In the genomic region with DNA sequence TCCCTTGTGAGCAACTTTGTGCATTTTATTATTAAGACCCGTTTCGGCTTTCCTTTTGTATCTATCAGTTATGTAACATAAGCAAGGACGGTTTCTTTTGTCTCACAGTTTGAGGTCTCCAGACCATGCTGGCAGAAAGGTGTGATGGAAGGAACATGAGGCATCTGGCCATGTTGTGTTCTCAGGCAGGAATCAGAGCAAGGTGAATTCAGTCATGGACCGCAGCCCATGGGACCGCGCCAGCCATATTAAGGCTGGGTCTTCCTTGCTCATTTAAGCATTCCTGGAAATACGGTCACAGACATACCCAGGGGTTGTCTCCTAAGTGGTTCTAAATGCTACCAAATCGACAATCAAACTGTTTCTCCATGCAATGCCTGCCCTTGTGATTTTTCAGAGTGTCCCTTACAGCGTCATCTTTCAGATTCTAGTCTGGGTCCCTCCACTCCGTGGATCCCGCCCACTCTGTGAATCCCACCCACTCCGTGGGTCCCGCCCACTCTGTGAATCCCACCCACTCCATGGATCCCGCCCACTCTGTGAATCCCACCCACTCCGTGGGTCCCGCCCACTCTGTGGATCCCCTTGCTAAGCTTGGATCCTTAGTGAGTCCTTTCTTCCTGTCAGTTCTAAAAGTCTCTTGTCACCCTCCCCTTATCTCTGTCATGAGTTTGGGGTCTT, we compare ENCODE assay signal across 23 mouse cellular contexts. TPM values are rescaled to one million over a fixed set of nuclear protein-coding genes. Genes with fewer than 3 reads are reported as not detected.
DNase-seq lines count a peak whose midpoint lies in the region; ATAC-seq lines count a peak whose summit lies in the region.
"Had no signal": no experiment of that assay in that cellular context is flagged by ENCODE, and none has a peak within 500 bp of the region (broad histone marks: within the 10 kb centered on the region; RNA-seq: fewer than 3 reads in every experiment).

No protein-coding gene starts in this region.

- no peak overlapping the region for H3K27ac ChIP-seq in midbrain, embryonic 11.5 days (ENCODE audit: low read depth, low read length)
- no peak overlapping the region for H3K27ac ChIP-seq in midbrain, embryonic 14.5 days (replicated peaks; ENCODE audit: low read depth, low read length)
- H3K27ac ChIP-seq in forebrain, embryonic 12.5 days: no peak overlapping the region
- H3K27ac ChIP-seq in forebrain, embryonic 11.5 days (ENCODE audit: low read depth, low read length): no peak overlapping the region
- H3K27ac ChIP-seq: embryonic facial prominence, embryonic 10.5 days; embryonic facial prominence, embryonic 13.5 days; gastrocnemius, adult 2 months; hindbrain, embryonic 12.5 days; hindbrain, embryonic 15.5 days had no signal

- H3K4me2 ChIP-seq in midbrain, embryonic 11.5 days: no peak overlapping the region
- no peak overlapping the region for H3K4me2 ChIP-seq in midbrain, embryonic 14.5 days (ENCODE audit: low read length)
- no peak overlapping the region for H3K4me2 ChIP-seq in forebrain, embryonic 12.5 days
- H3K4me2 ChIP-seq in forebrain, embryonic 11.5 days (ENCODE audit: low read depth, low read length, severe bottlenecking): no peak overlapping the region
- H3K4me2 ChIP-seq: embryonic facial prominence, embryonic 13.5 days; heart, embryonic 11.5 days; hindbrain, embryonic 12.5 days; hindbrain, embryonic 15.5 days had no signal

- no peaks in the 10 kb centered on the region for H3K27me3 ChIP-seq in midbrain, embryonic 11.5 days (ENCODE audit: control insufficient read depth, insufficient read depth, low read length)
- H3K27me3 ChIP-seq in midbrain, embryonic 14.5 days (ENCODE audit: control insufficient read depth, insufficient read depth, low read length): no peaks in the 10 kb centered on the region
- no peaks in the 10 kb centered on the region for H3K27me3 ChIP-seq in forebrain, embryonic 12.5 days
- H3K27me3 ChIP-seq in forebrain, embryonic 11.5 days (ENCODE audit: control insufficient read depth, insufficient read depth, low read length): no peaks in the 10 kb centered on the region
- H3K27me3 ChIP-seq: embryonic facial prominence, embryonic 13.5 days; hindbrain, embryonic 12.5 days; hindbrain, embryonic 15.5 days had no signal

- no peak overlapping the region for H3K4me3 ChIP-seq in midbrain, embryonic 11.5 days (ENCODE audit: low read depth, low read length)
- no peak overlapping the region for H3K4me3 ChIP-seq in midbrain, embryonic 14.5 days (replicated peaks; ENCODE audit: low read depth, low read length)
- no peak overlapping the region for H3K4me3 ChIP-seq in forebrain, embryonic 12.5 days (replicated peaks)
- H3K4me3 ChIP-seq in forebrain, embryonic 11.5 days (ENCODE audit: low read depth, low read length): no peak overlapping the region
- H3K4me3 ChIP-seq: embryonic facial prominence, embryonic 10.5 days; embryonic facial prominence, embryonic 13.5 days; erythroblast, embryonic 14.5 days; gastrocnemius, adult 2 months; hindbrain, embryonic 12.5 days; hindbrain, embryonic 15.5 days had no signal

- H3K9me3 ChIP-seq in midbrain, embryonic 11.5 days (ENCODE audit: control insufficient read depth, low read length): no peaks in the 10 kb centered on the region
- no peaks in the 10 kb centered on the region; the same call in 1 of the 2 replicates for H3K9me3 ChIP-seq in midbrain, embryonic 14.5 days (ENCODE audit: control insufficient read depth, low read length)
- no peaks in the 10 kb centered on the region for H3K9me3 ChIP-seq in forebrain, embryonic 12.5 days
- no peaks in the 10 kb centered on the region for H3K9me3 ChIP-seq in forebrain, embryonic 11.5 days (ENCODE audit: control insufficient read depth, low read length)
- H3K9me3 ChIP-seq: embryonic facial prominence, embryonic 10.5 days; embryonic facial prominence, embryonic 13.5 days; hindbrain, embryonic 15.5 days had no signal

- no peaks in the 10 kb centered on the region for H3K4me1 ChIP-seq in midbrain, embryonic 11.5 days (ENCODE audit: control insufficient read depth, insufficient read depth, low read length)
- H3K4me1 ChIP-seq in midbrain, embryonic 14.5 days (ENCODE audit: control insufficient read depth, insufficient read depth, low read length): no peaks in the 10 kb centered on the region
- no peaks in the 10 kb centered on the region for H3K4me1 ChIP-seq in forebrain, embryonic 12.5 days
- H3K4me1 ChIP-seq in forebrain, embryonic 11.5 days (replicated peaks; ENCODE audit: control insufficient read depth, insufficient read depth, low read length): no peaks in the 10 kb centered on the region
- H3K4me1 ChIP-seq: embryonic facial prominence, embryonic 13.5 days; hindbrain, embryonic 12.5 days; hindbrain, embryonic 15.5 days had no signal

- H3K36me3 ChIP-seq in midbrain, embryonic 11.5 days (ENCODE audit: control insufficient read depth, insufficient read depth, low read length): no peaks in the 10 kb centered on the region
- H3K36me3 ChIP-seq in midbrain, embryonic 14.5 days (ENCODE audit: control insufficient read depth, insufficient read depth, low read length): no peaks in the 10 kb centered on the region
- H3K36me3 ChIP-seq in forebrain, embryonic 12.5 days (replicated peaks): no peaks in the 10 kb centered on the region
- H3K36me3 ChIP-seq in forebrain, embryonic 11.5 days (ENCODE audit: control insufficient read depth, insufficient read depth, low read length): no peaks in the 10 kb centered on the region
- H3K36me3 ChIP-seq: embryonic facial prominence, embryonic 10.5 days; embryonic facial prominence, embryonic 13.5 days; hindbrain, embryonic 12.5 days; hindbrain, embryonic 15.5 days had no signal

- no peak overlapping the region for H3K9ac ChIP-seq in midbrain, embryonic 11.5 days (ENCODE audit: low read length)
- no peak overlapping the region for H3K9ac ChIP-seq in midbrain, embryonic 14.5 days (replicated peaks; ENCODE audit: low read length)
- no peak overlapping the region for H3K9ac ChIP-seq in forebrain, embryonic 12.5 days
- no peak overlapping the region for H3K9ac ChIP-seq in forebrain, embryonic 11.5 days (ENCODE audit: low read length)
- H3K9ac ChIP-seq: embryonic facial prominence, embryonic 13.5 days; forebrain, postnatal 0 days; hindbrain, embryonic 12.5 days; hindbrain, embryonic 15.5 days had no signal

- DNase-seq in cerebellum, adult 11-12 months: peak; percentile 53
- no peak for DNase-seq in cerebellum, adult 18-20 months
- peak; percentile 71 for DNase-seq in midbrain, embryonic 11.5 days (ENCODE audit: low spot score, missing footprints)
- no peak for DNase-seq in midbrain, embryonic 14.5 days
- DNase-seq in R1 (ENCODE audit: low read depth, low spot score): peak; percentile 63
- no peak for DNase-seq in forebrain, embryonic 11.5 days (ENCODE audit: low spot score)
- DNase-seq: adrenal gland, adult 2 months; adrenal gland, postnatal 14 days; cerebellum, adult 11 months; cerebellum, postnatal 36 days; embryo, embryonic 11 days; forebrain, postnatal 0 days; gastrocnemius, adult 2 months; gastrocnemius, postnatal 14 days; heart, adult 11 months had no signal

- 86% methylated on average over 16 of the region's 16 CpGs for WGBS in midbrain, embryonic 11.5 days
- WGBS in midbrain, embryonic 14.5 days: 88% methylated on average over 16 of the region's 16 CpGs
- WGBS in forebrain, embryonic 12.5 days: 86% methylated on average over 16 of the region's 16 CpGs
- 88% methylated on average over 16 of the region's 16 CpGs for WGBS in forebrain, embryonic 11.5 days

- ATAC-seq in midbrain, embryonic 11.5 days (ENCODE audit: low FRiP score): no peak
- ATAC-seq in midbrain, embryonic 14.5 days (ENCODE audit: low FRiP score, low TSS enrichment): no peak
- no peak for ATAC-seq in forebrain, embryonic 12.5 days (ENCODE audit: low FRiP score)
- ATAC-seq in forebrain, embryonic 11.5 days (replicated peaks; ENCODE audit: low FRiP score): no peak
- ATAC-seq: forebrain, embryonic 14.5 days; forebrain, postnatal 0 days had no signal

RNA-seq across cellular contexts. Expression of a gene that starts 39.7 kb away (rescaled TPM):
- 3.6 TPM in 2 replicates for polyA plus RNA-seq in midbrain, embryonic 11.5 days (2014; fragmentation: Nextera tagmentation; extraction: Ambion mirVana)
- 2.8 and 3.1 TPM in 2 replicates for polyA plus RNA-seq in midbrain, embryonic 14.5 days (2014; fragmentation: Nextera tagmentation; extraction: Ambion mirVana)
- polyA plus RNA-seq in forebrain, embryonic 12.5 days (2016; fragmentation: Nextera tagmentation; extraction: Ambion mirVana): 4.0 and 5.4 TPM in 2 replicates
- 4.8 and 6.0 TPM in 2 replicates for polyA plus RNA-seq in forebrain, embryonic 11.5 days (2014; fragmentation: Nextera tagmentation; extraction: Ambion mirVana)

RNA-seq across cellular contexts. Expression of a gene that starts 40.0 kb away (rescaled TPM):
- 2.9 and 4.7 TPM in 2 replicates for polyA plus RNA-seq in midbrain, embryonic 11.5 days (2014; fragmentation: Nextera tagmentation; extraction: Ambion mirVana)
- 1.3 and 2.7 TPM in 2 replicates for polyA plus RNA-seq in midbrain, embryonic 14.5 days (2014; fragmentation: Nextera tagmentation; extraction: Ambion mirVana)
- 2.4 and 2.6 TPM in 2 replicates for polyA plus RNA-seq in forebrain, embryonic 12.5 days (2016; fragmentation: Nextera tagmentation; extraction: Ambion mirVana)
- 2.7 and 3.2 TPM in 2 replicates for polyA plus RNA-seq in forebrain, embryonic 11.5 days (2014; fragmentation: Nextera tagmentation; extraction: Ambion mirVana)

Comparison
In these comparisons a context has a peak if more than half of its experiments do, and no peak if none do; other contexts are left out.
1. DNase-seq: peak in cerebellum, adult 11-12 months (single experiment), midbrain, embryonic 11.5 days (single experiment) and R1 (single experiment); none in cerebellum, adult 18-20 months (0 of 2), midbrain, embryonic 14.5 days (single experiment) and forebrain, embryonic 11.5 days (single experiment).